Mouse (Mus musculus): ENCODE results near the gene Unk.
"Not testable (repeated sequence)": the region's sequence is repeated elsewhere in the genome, so short reads cannot be mapped to it uniquely, and the experiment has no call there.

The Unk gene

DNA sequence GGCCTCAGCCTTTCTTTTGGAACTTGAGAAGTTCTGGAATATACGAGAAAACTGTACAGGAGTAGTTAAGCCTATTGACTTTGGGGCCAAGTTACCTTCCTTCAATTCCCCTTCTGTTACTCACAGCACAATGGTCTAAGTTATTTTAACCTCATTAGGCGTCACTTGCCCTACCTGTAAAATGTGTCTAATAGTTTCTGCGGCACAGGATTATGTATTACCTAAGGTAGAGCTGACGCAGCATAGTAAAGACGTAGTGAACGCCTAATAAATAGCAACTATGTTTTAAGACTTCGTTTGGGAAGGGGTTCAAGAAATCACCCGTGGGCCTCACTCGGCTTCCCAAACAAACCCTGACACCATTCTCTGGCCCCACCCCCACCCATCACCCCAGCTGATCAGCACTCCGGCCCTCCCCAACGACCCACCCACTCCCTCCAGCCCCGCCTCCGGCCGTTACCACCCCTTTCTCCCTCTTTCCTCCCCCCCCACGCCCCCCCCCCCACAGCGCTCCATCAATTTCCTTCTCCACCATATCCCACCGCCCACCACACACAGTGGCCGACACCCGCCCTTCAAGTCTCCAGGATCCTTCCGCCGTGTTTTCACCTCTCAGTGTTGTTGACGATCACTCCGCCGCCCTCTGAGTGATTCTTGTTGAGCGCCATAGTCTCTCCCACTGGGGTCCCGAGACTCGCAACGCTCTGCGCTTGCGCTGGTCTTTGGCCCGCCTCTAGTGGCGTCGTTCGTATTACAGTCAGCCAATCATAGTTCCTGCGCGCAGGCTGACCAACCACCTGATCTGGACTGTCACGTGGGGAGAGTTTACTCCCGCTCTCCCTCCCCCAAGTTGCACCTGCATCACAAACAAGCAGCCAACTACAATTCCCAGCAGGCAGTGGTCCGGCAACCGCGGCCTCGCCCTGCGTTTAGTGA lies 56.4 kb downstream of the Unk start, which contains the start of gene Wbp2:
Gene Wbp2, minus strand, starts transcription at position 738 of the 936 bp plus-strand sequence.
- peak; percentile 98 to 99 for DNase-seq (ENCODE audit: inconsistent age in 2 of 2, low spot score in 1 of 2)

- DNase-seq (ENCODE audit: inconsistent age in 2 of 2, low spot score in 1 of 2): peak; percentile 89 to 97
Measured at GRCm38 (mm10) chr11:116087194-116088130, 57.3 kb downstream of the Unk start.

DNA sequence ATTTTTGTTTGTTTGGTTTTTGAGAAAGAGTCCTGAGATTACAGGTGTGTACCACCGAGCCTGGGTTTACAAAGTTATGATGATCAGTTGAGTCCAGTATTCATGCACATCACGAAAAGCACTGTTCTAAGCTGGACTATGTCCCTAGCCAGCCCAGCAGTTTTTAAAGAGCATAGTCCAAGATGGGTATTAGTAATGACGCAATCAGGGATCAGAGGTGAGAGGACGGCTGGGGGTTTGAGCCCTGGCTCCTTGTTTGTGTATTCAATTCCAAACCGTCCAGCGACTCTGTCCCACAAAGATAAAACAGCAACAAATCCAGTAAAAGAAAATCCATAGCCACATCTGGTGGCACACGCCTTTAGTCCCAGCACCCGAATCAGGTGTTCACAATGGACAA lies 58.1 kb downstream of the Unk start:
- peak in 1 of 2 experiments; percentile 39 for DNase-seq (ENCODE audit: inconsistent age in 2 of 2, low spot score in 1 of 2)

DNA sequence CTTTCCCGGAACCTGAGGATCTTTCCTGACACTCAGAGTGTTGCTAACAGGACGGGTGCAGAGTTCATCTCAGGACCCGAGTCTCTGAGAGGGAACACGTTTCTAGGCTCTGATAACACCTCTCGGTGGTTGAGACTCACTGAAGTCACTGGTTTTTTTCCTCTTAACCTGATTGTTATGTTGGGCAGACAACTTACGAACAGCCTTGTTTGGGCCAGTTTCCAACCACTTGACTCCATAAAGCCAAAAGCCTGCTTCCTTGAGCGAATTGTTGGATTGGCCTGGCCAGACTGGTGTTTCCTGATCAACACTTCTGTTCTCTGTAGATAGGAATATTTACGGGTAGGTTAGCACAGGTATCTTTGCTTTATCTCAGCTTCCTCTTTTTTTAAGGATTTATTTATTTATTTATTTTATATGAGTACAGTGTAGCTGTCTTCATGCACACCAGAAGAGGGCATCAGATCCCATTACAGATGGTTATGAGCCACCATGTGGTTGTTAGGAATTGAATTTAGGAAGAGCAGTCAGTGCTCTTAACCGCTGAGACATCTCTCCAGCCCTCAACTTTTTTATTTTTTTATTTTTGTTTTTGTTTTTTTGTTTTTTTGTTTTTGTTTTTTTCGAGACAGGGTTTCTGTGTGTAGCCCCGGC lies 58.7 kb downstream of the Unk start:
- DNase-seq (ENCODE audit: inconsistent age in 2 of 2, low spot score in 1 of 2): peak in 1 of 2 experiments; percentile 48

- DNase-seq (ENCODE audit: inconsistent age in 2 of 2, low spot score in 1 of 2): no peak
Measured at GRCm38 (mm10) chr11:116089545-116089944, 59.4 kb downstream of the Unk start.

GRCm38 (mm10) chr11:116091591-116091990 lies 61.5 kb downstream of the Unk start:
- DNase-seq (ENCODE audit: inconsistent age in 2 of 2, low spot score in 1 of 2): no peak

DNA sequence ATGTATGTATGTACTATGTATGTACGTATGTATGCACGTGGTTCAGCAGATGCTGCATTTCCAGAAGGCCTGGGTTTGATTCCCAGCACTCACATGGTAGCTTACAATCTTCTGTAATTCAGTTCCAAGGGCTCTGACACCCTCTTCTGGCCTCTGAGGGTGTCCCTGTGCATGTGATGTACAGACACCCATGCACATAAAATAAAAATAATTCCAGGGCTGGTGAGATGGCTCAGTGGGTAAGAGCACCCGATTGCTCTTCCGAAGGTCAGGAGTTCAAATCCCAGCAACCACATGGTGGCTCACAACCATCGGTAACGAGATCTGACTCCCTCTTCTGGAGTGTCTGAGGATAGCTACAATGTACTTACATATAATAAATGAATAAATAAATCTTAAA lies 62.8 kb downstream of the Unk start:
- not testable (repeated sequence) for DNase-seq (ENCODE audit: inconsistent age in 2 of 2, low spot score in 1 of 2)

- peak in 1 of 2 experiments; percentile 82 for DNase-seq (ENCODE audit: inconsistent age in 2 of 2, low spot score in 1 of 2)
Measured at GRCm38 (mm10) chr11:116093771-116094565, 63.8 kb downstream of the Unk start.

- peak; percentile 73 to 91 for DNase-seq (ENCODE audit: inconsistent age in 2 of 2, low spot score in 1 of 2)
Measured at GRCm38 (mm10) chr11:116095573-116095972, 65.5 kb downstream of the Unk start.

GRCm38 (mm10) chr11:116096213-116097108 lies 66.3 kb downstream of the Unk start:
- peak in 1 of 2 experiments; percentile 45 for DNase-seq (ENCODE audit: inconsistent age in 2 of 2, low spot score in 1 of 2)

DNA sequence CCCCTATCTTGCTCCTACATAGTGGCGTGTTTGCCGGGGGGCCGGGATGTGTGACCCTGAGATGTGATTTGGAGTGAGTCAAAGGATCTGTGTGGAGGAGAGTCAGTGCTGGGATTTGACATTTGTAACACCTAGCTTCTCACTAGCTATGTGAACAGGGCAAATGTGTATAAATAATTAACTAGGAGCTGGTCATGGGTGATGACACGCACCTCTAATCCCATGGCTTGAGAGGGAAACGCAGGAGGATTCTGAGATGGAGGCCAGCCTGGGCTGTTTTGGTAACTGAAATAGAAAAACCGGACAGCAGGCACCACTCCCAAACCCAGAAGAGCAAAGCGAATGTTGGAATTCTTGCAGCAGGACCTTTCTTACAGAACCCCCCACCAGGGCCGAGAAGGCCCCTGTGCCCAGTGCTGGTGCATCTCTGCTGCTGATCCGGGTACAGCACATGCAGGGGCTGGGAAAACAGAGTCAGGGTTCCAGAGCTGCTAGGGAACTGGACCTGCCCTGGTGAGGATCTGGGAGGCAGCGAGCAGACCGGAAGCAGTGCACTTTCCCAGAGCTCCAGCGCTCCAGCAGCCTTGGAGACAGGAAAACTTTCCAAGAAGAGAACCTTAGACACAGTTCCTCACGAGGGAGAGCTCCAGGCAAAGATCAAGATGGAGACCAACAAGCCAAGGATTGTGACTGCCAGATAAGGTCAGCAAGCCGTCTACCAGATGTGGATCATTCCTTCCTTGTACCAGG lies 68.8 kb downstream of the Unk start:
- DNase-seq (ENCODE audit: inconsistent age in 2 of 2, low spot score in 1 of 2): peak in 1 of 2 experiments; percentile 48

DNA sequence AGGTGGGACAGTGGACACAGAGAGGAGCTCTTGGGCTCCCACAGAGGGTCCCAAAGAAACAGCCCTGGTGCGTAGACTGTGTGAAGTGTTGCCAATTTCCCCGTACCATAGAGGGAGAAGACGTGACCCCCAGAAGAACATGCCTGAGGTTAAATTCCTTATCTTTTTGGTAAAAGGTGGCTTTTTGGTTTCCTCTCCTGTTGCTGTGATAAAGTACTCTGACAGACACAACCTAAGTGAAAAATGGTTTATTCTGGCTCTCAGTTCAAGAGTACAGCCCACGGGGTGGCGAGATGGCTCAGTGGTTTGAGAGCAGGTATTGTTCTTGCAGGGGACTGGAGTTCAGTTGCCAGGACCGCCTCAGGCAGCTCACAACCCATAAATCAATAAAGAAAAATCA lies 69.3 kb downstream of the Unk start:
- DNase-seq (ENCODE audit: inconsistent age in 2 of 2, low spot score in 1 of 2): peak in 1 of 2 experiments; percentile 34

GRCm38 (mm10) chr11:116100385-116100784 lies 70.3 kb downstream of the Unk start:
- peak in 1 of 2 experiments; percentile 60 for DNase-seq (ENCODE audit: inconsistent age in 2 of 2, low spot score in 1 of 2)

GRCm38 (mm10) chr11:116100839-116101238 lies 70.7 kb downstream of the Unk start:
- DNase-seq (ENCODE audit: inconsistent age in 2 of 2, low spot score in 1 of 2): no peak

DNA sequence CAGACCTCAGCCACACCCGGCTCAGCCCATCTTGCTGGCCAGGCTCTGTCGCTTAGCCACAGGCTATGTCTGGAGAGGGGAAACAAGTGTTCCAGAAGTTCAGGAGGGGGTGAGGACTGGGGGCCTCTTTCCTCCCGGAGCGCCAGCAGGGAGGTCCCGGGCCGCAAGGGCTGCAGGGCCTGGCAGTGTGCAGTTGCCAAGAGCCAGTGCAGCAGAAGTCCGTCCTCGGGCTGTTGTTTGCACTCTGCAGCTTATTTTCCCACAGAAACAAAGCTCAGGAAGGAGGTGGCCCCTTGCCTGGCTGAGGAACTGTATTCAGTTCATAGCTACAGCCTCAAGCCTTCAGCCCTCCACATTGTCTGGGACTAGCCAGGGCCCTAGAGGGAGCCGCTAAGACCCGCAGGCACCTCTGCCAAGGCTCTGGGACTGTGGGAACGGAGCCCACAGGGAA lies 71.8 kb downstream of the Unk start:
- DNase-seq (ENCODE audit: inconsistent age in 2 of 2, low spot score in 1 of 2): peak in 1 of 2 experiments; percentile 61

DNA sequence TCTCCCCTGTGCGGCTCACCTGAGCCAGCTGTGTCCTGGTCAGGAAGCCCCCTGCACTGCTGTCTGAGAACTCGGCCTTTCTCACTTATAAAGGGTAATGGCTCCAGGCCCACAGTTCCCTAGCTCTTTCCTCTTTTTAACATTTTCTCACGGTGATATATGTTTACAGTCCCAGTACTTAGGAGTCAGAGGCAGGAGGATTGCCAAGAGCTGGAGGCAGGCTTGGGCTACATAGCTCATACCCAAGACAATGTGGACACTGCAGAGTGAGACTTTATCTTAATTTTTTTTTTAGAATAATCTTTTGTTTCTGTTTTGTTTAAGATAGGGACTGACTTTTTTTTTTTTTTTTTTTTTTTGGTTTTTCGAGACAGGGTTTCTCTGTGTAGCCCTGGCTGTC lies 72.3 kb downstream of the Unk start:
- DNase-seq (ENCODE audit: inconsistent age in 2 of 2, low spot score in 1 of 2): no peak

- DNase-seq (ENCODE audit: inconsistent age in 2 of 2, low spot score in 1 of 2): peak in 1 of 2 experiments; percentile 76
Measured at GRCm38 (mm10) chr11:116103572-116103971, 73.5 kb downstream of the Unk start.

- DNase-seq (ENCODE audit: inconsistent age in 2 of 2, low spot score in 1 of 2): peak; percentile 83 to 91
Measured at GRCm38 (mm10) chr11:116104006-116104646, 74.0 kb downstream of the Unk start.

Measured in adrenal gland, adult (tissue).